Mouse (Mus musculus): ENCODE measurements around the gene Zfp143. TPM values are rescaled to one million over a fixed set of nuclear protein-coding genes. Genes with fewer than 3 reads are reported as not detected.

Gene Zfp143
- total and polyA plus RNA-seq, 2 experiments from 2014 or later: 4.9 to 8.6 TPM

DNA sequence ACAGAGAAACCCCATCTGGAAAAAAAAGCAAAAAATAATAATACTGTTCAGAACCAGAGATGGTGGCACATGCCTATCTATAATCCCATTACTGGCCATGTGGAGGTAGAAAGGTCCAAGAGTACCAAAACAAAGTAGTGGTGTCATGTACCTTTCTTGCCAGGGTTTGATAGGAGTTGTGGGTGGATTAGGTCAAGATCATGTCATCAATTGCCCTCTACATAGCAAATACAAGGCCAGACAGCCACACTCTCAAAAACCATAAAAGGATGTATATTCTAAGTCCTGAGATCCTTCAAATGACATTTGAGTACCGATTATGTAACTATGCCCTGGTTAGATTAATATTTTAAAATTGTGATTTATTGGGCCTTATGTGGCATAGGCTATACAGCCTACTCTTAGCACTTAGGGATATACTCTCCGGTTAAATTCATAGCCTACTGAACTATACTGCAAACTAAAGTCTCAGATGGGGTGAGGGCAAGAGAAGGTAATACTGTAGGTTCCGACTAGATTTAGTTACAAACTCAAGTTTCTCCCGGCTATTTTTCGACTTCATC lies 830 bp upstream of the Zfp143 start:
- peak overlapping the region; percentile 98 for H3K9ac ChIP-seq (replicated peaks; ENCODE audit: low read length, poor library complexity, severe bottlenecking)
- TF ChIP-seq CTCF (IDR thresholded peaks at IDR 0.05): no peak
- peak overlapping the region; percentile 100 for H3K27ac ChIP-seq (ENCODE audit: low read depth, low read length)
- H3K4me1 ChIP-seq (ENCODE audit: insufficient read depth, low read length): 0 out of 2 replicates have a peak, but pooled peaks cover 4% of the 10 kb centered on the region
- H3K9me3 ChIP-seq (ENCODE audit: low read length): no peaks in the 10 kb centered on the region
- H3K4me2 ChIP-seq (ENCODE audit: low read depth, low read length, poor library complexity, severe bottlenecking): peak overlapping the region; percentile 61
- ATAC-seq (ENCODE audit: low FRiP score) (no peak), DNase-seq (ENCODE audit: low spot score) (no peak)
- no peaks in the 10 kb centered on the region for H3K27me3 ChIP-seq (ENCODE audit: insufficient read depth, low read length)
- H3K36me3 ChIP-seq (ENCODE audit: insufficient read depth, low read length): 0 out of 2 replicates have a peak, but pooled peaks cover 2% of the 10 kb centered on the region
- peak overlapping the region; percentile 82 for H3K4me3 ChIP-seq (ENCODE audit: low read depth, low read length)
- WGBS: 17% methylated on average over 5 of the region's 5 CpGs

DNA sequence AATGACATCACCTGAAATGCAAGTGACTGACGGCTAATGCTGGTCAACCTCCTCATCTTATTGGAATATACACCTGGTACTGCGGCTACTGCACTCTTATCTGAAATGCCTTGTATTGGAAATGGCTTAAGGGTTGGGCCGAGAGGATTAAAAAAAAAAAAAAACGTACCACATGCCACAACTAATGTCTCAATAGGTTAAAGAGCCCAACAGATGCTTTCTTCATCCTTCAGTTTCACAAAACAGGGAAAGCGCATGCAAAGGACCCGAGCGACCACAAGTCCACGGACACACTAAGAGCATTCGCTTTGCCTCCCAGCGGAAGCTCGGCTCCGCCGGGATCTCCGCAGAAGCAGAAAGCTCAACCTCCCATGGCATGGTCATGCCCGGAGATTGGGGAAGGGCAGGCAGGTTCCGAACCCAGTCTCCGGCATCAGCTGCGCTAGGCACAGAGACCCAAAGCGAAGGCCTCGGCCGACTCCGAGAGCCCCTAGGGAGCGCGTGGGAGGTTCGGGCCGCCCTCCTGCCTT lies 283 bp upstream of the Zfp143 start:
- H3K4me1 ChIP-seq (ENCODE audit: insufficient read depth, low read length): 0 out of 2 replicates have a peak, but pooled peaks cover 4% of the 10 kb centered on the region
- H3K27ac ChIP-seq (ENCODE audit: low read depth, low read length): peak overlapping the region; percentile 100
- peak; percentile 41 for ATAC-seq (ENCODE audit: low FRiP score)
- H3K27me3 ChIP-seq (ENCODE audit: insufficient read depth, low read length): no peaks in the 10 kb centered on the region
- WGBS: 0% methylated on average over 26 of the region's 26 CpGs
- H3K9ac ChIP-seq (replicated peaks; ENCODE audit: low read length, poor library complexity, severe bottlenecking): peak overlapping the region; percentile 98
- peak; percentile 43 for DNase-seq (ENCODE audit: low spot score)
- peak overlapping the region; percentile 82 for H3K4me3 ChIP-seq (ENCODE audit: low read depth, low read length)
- H3K36me3 ChIP-seq (ENCODE audit: insufficient read depth, low read length): 0 out of 2 replicates have a peak, but pooled peaks cover 2% of the 10 kb centered on the region
- peak overlapping the region; percentile 61 for H3K4me2 ChIP-seq (ENCODE audit: low read depth, low read length, poor library complexity, severe bottlenecking)
- TF ChIP-seq CTCF (IDR thresholded peaks at IDR 0.05): no peak
- H3K9me3 ChIP-seq (ENCODE audit: low read length): no peaks in the 10 kb centered on the region

DNA sequence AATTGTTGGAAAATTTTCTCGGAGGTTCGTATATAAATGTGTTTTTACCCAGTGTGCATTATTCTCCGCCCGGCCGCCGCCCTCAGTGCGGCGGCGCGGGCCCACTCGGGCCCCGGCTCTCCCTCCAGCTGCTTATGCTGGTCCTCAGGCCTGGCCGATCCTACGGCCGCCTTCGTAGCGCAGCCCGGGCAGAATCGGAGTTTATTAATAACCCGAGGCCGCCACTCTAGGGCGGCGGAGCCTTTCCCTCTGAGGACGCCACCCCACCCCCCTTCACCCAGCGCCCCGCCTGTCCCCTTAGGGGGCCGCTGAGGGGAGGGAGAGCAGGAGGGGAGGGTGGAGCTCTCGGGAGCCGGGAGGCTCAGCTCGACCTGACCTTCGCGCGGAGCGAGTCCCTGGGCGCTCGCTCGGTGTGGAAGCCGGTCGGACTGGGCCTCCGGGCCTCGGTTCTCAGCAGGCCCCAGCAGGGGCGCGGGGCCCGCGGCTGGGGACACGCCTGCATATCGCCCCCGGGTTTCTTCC lies 796 bp downstream of the Zfp143 start:
- H3K4me1 ChIP-seq (ENCODE audit: insufficient read depth, low read length): 0 out of 2 replicates have a peak, but pooled peaks cover 4% of the 10 kb centered on the region
- 0% methylated on average over 37 of the region's 48 CpGs for WGBS
- peak overlapping the region; percentile 98 for H3K9ac ChIP-seq (replicated peaks; ENCODE audit: low read length, poor library complexity, severe bottlenecking)
- no peaks in the 10 kb centered on the region for H3K36me3 ChIP-seq (ENCODE audit: insufficient read depth, low read length)
- no peaks in the 10 kb centered on the region for H3K27me3 ChIP-seq (ENCODE audit: insufficient read depth, low read length)
- TF ChIP-seq CTCF (IDR thresholded peaks at IDR 0.05): 0 out of 2 replicates have a peak, but pooled peaks have one; percentile 4
- H3K4me2 ChIP-seq (ENCODE audit: low read depth, low read length, poor library complexity, severe bottlenecking): peak overlapping the region; percentile 74
- peak; percentile 76 for ATAC-seq (ENCODE audit: low FRiP score)
- no peak for DNase-seq (ENCODE audit: low spot score)
- H3K9me3 ChIP-seq (ENCODE audit: low read length): no peaks in the 10 kb centered on the region
- H3K27ac ChIP-seq (ENCODE audit: low read depth, low read length): peak overlapping the region; percentile 100
- peak overlapping the region; percentile 77 for H3K4me3 ChIP-seq (ENCODE audit: low read depth, low read length)

DNA sequence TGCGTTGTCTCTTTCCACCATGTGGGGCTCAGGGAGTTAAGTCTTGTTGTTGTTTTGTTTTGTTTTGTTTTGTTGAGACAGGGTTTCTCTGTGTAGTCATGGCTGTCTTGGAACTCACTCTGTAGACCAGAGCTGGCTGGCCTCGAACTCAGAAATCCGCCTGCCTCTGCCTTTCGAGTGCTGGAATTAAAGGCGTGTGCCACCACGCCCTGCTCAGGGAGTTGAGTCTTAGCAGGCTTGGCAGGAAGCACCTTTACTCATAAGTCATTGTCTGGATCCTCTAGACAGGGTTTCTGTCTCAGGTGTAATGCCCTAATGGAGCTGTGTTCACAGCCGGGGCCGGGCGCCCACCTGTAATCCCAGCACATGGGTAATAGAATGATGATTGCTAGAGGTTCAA lies 2.7 kb downstream of the Zfp143 start:
- WGBS: 97% methylated on average over 9 of the region's 9 CpGs
- H3K9me3 ChIP-seq (ENCODE audit: low read length): no peaks in the 10 kb centered on the region
- DNase-seq (ENCODE audit: low spot score): no peak
- H3K27ac ChIP-seq (ENCODE audit: low read depth, low read length): no peak overlapping the region
- no peaks in the 10 kb centered on the region for H3K36me3 ChIP-seq (ENCODE audit: insufficient read depth, low read length)
- no peak overlapping the region for H3K4me2 ChIP-seq (ENCODE audit: low read depth, low read length, poor library complexity, severe bottlenecking)
- TF ChIP-seq CTCF (IDR thresholded peaks at IDR 0.05): no peak
- H3K4me1 ChIP-seq (ENCODE audit: insufficient read depth, low read length): 0 out of 2 replicates have a peak, but pooled peaks cover 4% of the 10 kb centered on the region
- no peak for ATAC-seq (ENCODE audit: low FRiP score)
- H3K9ac ChIP-seq (replicated peaks; ENCODE audit: low read length, poor library complexity, severe bottlenecking): no peak overlapping the region
- H3K4me3 ChIP-seq (ENCODE audit: low read depth, low read length): no peak overlapping the region
- no peaks in the 10 kb centered on the region for H3K27me3 ChIP-seq (ENCODE audit: insufficient read depth, low read length)

DNA sequence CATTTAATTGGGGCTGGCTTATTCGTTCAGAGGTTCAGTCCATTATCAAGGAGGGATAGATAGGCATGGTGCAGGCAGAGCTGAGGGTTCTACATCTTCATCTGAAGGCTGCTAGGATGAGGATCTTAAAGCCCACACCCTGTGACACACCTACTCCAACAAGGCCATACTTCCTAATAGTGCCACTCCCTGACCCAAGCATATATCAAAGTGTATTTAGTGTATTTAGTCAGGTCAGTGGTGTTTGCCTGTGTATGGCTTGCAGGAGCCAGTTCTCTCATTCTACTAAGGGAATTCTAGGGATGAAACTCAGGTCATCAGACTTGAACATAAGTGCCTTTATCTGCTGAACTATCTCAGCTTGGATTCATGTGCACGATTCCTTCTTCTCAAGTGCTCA lies 8.1 kb downstream of the Zfp143 start:
- Histone ChIP-seq H3K9me3 (ENCODE audit: low read length) (no peaks in the 10 kb centered on the region), H3K27ac (ENCODE audit: low read depth, low read length) (no peak overlapping the region), H3K4me2 (ENCODE audit: low read depth, low read length, poor library complexity, severe bottlenecking) (no peak overlapping the region), H3K4me1 (ENCODE audit: insufficient read depth, low read length) (no peaks in the 10 kb centered on the region), H3K9ac (replicated peaks; ENCODE audit: low read length, poor library complexity, severe bottlenecking) (no peak overlapping the region), H3K36me3 (ENCODE audit: insufficient read depth, low read length) (peaks cover 14% of the 10 kb centered on the region), H3K27me3 (ENCODE audit: insufficient read depth, low read length) (no peaks in the 10 kb centered on the region), H3K4me3 (ENCODE audit: low read depth, low read length) (no peak overlapping the region)
- WGBS: 83% methylated on average over 2 of the region's 2 CpGs
- no peak for TF ChIP-seq CTCF (IDR thresholded peaks at IDR 0.05)
- ATAC-seq (ENCODE audit: low FRiP score) (no peak), DNase-seq (ENCODE audit: low spot score) (no peak)

DNA sequence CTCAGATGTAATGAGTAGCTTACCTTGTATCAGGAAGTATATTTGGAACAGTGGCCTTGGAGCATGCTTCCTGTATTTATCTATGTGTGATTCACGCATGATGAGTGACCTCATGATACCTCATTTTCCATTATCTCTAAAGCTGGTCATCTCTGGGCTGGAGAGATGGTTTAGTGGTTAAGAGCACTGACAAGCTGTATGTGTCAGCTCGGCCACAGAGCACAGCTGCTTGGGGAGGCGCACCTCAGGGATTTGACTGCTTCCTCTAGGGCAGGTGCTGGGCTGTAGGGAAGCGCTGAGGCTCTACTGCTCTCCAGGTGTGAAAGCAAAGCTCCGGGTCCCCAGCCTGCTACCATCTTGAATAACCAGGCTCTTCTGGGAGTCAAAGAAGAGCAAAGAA lies 17.2 kb downstream of the Zfp143 start:
- WGBS: 94% methylated on average over 5 of the region's 5 CpGs
- TF ChIP-seq CTCF (IDR thresholded peaks at IDR 0.05): no peak
- no peak overlapping the region for H3K4me3 ChIP-seq (ENCODE audit: low read depth, low read length)
- no peaks in the 10 kb centered on the region for H3K4me1 ChIP-seq (ENCODE audit: insufficient read depth, low read length)
- no peak overlapping the region for H3K4me2 ChIP-seq (ENCODE audit: low read depth, low read length, poor library complexity, severe bottlenecking)
- DNase-seq (ENCODE audit: low spot score): no peak
- no peak overlapping the region for H3K27ac ChIP-seq (ENCODE audit: low read depth, low read length)
- no peak for ATAC-seq (ENCODE audit: low FRiP score)
- H3K36me3 ChIP-seq (ENCODE audit: insufficient read depth, low read length): peaks cover 29% of the 10 kb centered on the region
- H3K27me3 ChIP-seq (ENCODE audit: insufficient read depth, low read length): no peaks in the 10 kb centered on the region
- H3K9me3 ChIP-seq (ENCODE audit: low read length): no peaks in the 10 kb centered on the region
- H3K9ac ChIP-seq (replicated peaks; ENCODE audit: low read length, poor library complexity, severe bottlenecking): no peak overlapping the region

All from midbrain, postnatal 0 days (tissue).